Mouse (Mus musculus): ENCODE results near the gene Gtsf1.
A peak's percentile ranks its signal among the peaks of the same experiment; 100 is the strongest.
"Not testable (repeated sequence)": the region's sequence is repeated elsewhere in the genome, so short reads cannot be mapped to it uniquely, and the experiment has no call there.

Gtsf1 gene

GRCm38 (mm10) chr15:103430241-103430640, at the start of gene Gtsf1:
TSS of gene Gtsf1 (minus strand) at chr15:103430470.
- no peak for DNase-seq

- DNase-seq, result no peak
Observed at GRCm38 (mm10) chr15:103479080-103479606, 48.9 kb upstream of the Gtsf1 start.

GRCm38 (mm10) chr15:103473769-103474168, 43.5 kb upstream of the Gtsf1 start:
- DNase-seq, result no peak

- DNase-seq, result no peak
Observed at GRCm38 (mm10) chr15:103473182-103473581, 42.9 kb upstream of the Gtsf1 start.

GRCm38 (mm10) chr15:103472265-103472664, 42.0 kb upstream of the Gtsf1 start:
- no peak for DNase-seq

- peak; percentile 39 for DNase-seq
Observed at GRCm38 (mm10) chr15:103471488-103472194, 41.4 kb upstream of the Gtsf1 start.

- peak; percentile 32 for DNase-seq
Observed at GRCm38 (mm10) chr15:103462539-103463261, 32.4 kb upstream of the Gtsf1 start.

GRCm38 (mm10) chr15:103454449-103454848, 24.2 kb upstream of the Gtsf1 start:
- DNase-seq, result no peak

GRCm38 (mm10) chr15:103453551-103454218, 23.4 kb upstream of the Gtsf1 start, which contains the start of gene Nckap1l:
TSS of gene Nckap1l (plus strand) at chr15:103453794.
- DNase-seq, result no peak

GRCm38 (mm10) chr15:103448369-103448768, 18.1 kb upstream of the Gtsf1 start, which contains the start of gene Gtsf2:
TSS of gene Gtsf2 (minus strand) at chr15:103448469.
- no peak for DNase-seq

GRCm38 (mm10) chr15:103445966-103446365, 15.7 kb upstream of the Gtsf1 start:
- not testable (repeated sequence) for DNase-seq

GRCm38 (mm10) chr15:103427017-103427416, 3.3 kb downstream of the Gtsf1 start:
- DNase-seq, result peak; percentile 29

- not testable (repeated sequence) for DNase-seq
Observed at GRCm38 (mm10) chr15:103405586-103405985, 24.7 kb downstream of the Gtsf1 start.

- DNase-seq, result peak; percentile 23
Observed at GRCm38 (mm10) chr15:103401361-103401760, 28.9 kb downstream of the Gtsf1 start.

GRCm38 (mm10) chr15:103393577-103393976, 36.7 kb downstream of the Gtsf1 start:
- DNase-seq, result no peak

GRCm38 (mm10) chr15:103388556-103389145, 41.6 kb downstream of the Gtsf1 start:
- peak; percentile 34 for DNase-seq

- no peak for DNase-seq
Observed at GRCm38 (mm10) chr15:103383771-103384488, 46.3 kb downstream of the Gtsf1 start.

GRCm38 (mm10) chr15:103382795-103383406, 47.4 kb downstream of the Gtsf1 start:
- DNase-seq, result no peak

- no peak for DNase-seq
Observed at GRCm38 (mm10) chr15:103382075-103382474, 48.2 kb downstream of the Gtsf1 start.

GRCm38 (mm10) chr15:103378665-103379356, 51.5 kb downstream of the Gtsf1 start:
- no peak for DNase-seq
